Mouse (Mus musculus): ENCODE results near the gene Psg27. TPM values are rescaled to one million over a fixed set of nuclear protein-coding genes. Genes with fewer than 3 reads are reported as not detected.

The Psg27 gene
- not detected in 4 replicates for total RNA-seq (2023; ENCODE audit: inconsistent age)

GRCm38 (mm10) chr7:18567205-18567604 lies at the start of gene Psg27:
Gene Psg27, minus strand, starts transcription at chr7:18567305.

GRCm38 (mm10) chr7:18616401-18616800 lies 49.3 kb upstream of the Psg27 start, which contains the start of gene Psg23:
Gene Psg23, minus strand, starts transcription at chr7:18616501.

GRCm38 (mm10) chr7:18532169-18532568 lies 34.9 kb downstream of the Psg27 start, which contains the start of gene Psg25:
Gene Psg25, minus strand, starts transcription at chr7:18532269.

Other genes starting within 250 kb of the Psg27 start
- not detected in 4 replicates for gene Psg18, start 212.3 kb downstream of the Psg27 start, total RNA-seq (2023; ENCODE audit: inconsistent age)
- not detected in 4 replicates for gene Psg28, start 135.3 kb downstream of the Psg27 start, total RNA-seq (2023; ENCODE audit: inconsistent age)
- gene Psg26, start 83.1 kb downstream of the Psg27 start, total RNA-seq (2023; ENCODE audit: inconsistent age), result not detected in 4 replicates
- gene Psg25, start 35.0 kb downstream of the Psg27 start, total RNA-seq (2023; ENCODE audit: inconsistent age), result not detected in 4 replicates
- gene Psg23, start 49.2 kb upstream of the Psg27 start, total RNA-seq (2023; ENCODE audit: inconsistent age), result not detected in 4 replicates
- not detected in 4 replicates for gene Psg21, start 89.4 kb upstream of the Psg27 start, total RNA-seq (2023; ENCODE audit: inconsistent age)
- gene Psg20, start 118.9 kb upstream of the Psg27 start, total RNA-seq (2023; ENCODE audit: inconsistent age), result not detected in 4 replicates
- not detected in 4 replicates for gene Psg22, start 150.8 kb upstream of the Psg27 start, total RNA-seq (2023; ENCODE audit: inconsistent age)
- not detected in 4 replicates for gene Psg19, start 231.2 kb upstream of the Psg27 start, total RNA-seq (2023; ENCODE audit: inconsistent age)